Mouse (Mus musculus) embryo, embryonic 9.5 days (tissue): Measurements from ENCODE around the gene Chrna1.

ENCODE experiments used
- DNase-seq: peaks from one replicate; pipeline ENCODE4 v3.0.0-alpha.2; 2017; ENCODE audit errors: extremely low spot score

The Chrna1 gene

DNA sequence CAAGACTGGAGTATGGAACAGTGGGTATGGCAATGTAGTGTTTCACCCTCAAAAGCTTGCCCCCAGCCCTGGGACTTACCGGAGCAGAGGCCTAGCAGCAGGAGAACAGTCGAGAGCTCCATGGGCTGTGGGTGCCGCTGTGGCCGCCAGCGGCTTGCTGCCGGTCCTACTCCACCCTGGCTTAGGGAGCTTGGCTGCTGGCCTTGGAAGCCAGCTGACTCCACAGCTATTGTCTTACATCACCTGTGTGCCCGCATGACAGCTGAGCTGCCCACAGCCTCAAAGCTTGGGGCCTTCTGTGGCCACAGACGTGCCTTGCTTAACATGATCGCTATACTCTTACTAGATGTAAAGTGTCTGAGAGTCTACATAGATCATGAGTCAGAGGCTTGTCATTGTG is at the start of gene Chrna1:
TSS of gene Chrna1 (minus strand) at position 173 of the 400 bp plus-strand sequence.
- DNase-seq: no peak

DNA sequence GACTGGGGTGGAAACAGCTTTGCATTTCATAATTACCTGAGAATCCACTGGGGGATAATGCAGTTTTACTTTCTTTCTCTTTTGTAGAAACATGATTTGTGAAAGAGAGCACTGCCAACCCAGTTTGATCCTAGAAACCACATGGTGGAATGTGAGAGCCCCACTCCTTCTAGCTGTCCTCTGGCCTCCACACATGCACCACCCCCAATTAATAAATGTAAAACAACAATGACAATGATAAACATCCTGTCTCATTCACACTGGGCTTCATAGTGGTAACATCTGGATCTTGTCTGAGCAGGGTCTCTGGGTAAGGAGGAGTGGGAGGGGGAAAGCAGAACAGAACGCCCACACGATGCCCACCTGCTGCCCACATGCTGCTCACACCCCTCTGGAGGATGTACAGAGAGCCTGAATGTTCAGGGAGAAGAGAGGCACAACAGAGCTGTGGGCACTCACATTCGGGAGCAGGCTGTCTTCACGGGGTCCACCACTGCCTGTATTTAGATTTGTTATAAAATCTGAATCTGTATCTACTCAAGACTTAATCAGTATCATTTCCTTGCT is 38.4 kb upstream of the Chrna1 start:
- no peak for DNase-seq

DNA sequence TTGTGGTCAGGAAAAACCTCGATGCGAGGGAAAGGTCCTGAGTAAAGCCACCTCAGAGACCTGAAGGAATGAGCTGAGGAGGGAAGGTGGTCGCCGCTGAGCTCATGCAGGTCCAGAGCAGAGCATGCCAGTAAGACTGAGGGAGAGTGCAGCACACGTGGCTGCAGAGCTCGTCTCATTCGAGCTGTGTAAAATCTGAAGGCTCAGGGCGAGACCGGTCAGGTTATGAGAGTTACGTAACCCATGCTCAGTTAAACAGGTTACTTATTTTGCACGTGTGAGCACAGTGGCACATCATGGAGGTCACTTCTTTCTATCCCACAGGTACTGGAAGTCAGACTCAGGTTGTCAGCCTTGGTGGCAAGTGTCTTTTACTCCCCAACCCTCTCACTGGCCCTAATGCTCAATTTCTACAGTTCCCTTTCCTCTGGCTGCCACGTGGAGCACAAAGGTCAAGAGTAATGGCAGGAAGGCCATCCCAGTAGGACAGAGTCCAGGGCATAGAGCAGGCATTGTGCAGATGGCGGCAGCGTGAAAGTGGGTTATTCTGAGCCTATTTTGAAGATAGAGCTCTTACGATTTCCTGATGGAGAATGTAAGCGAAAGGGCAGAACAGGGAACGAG is 36.4 kb upstream of the Chrna1 start:
- DNase-seq: no peak

DNA sequence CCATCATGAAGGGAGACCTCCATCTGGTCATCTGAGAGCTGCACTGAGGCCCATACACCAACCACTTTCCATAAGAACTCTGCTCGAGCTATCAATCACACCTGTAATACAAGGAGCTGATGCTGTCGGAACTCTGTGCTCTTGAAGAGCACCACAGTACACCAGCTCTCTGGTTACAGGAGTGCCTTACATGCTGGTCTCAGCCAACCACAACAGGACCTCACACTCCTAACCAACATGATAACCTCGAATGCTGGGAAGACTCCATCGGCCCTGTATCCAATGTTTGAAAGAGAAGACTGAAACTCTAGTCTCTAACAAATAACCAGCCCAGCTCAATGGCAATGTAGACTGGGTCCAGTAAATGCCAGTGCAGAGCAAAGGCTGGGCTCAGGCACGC is 35.3 kb upstream of the Chrna1 start:
- DNase-seq: no peak

DNA sequence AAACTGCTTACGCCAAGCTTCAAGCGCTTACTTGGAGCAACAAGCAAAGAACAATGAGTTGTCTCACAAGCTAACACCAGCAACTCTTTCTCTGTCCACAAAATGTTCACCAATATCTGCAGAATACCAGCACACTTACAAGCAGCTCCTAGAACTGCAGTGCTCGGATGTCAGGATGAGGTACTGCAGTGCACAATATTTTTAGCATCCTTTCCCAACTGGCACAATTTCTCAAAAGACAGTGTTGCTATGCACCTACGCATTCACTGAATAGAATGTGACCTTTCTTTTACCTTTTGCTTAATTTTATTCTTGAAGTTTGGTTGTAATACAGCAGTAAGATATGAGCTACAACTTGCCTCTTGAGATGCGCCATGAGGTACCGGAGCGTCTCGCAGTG is 34.2 kb upstream of the Chrna1 start:
- DNase-seq: no peak

DNA sequence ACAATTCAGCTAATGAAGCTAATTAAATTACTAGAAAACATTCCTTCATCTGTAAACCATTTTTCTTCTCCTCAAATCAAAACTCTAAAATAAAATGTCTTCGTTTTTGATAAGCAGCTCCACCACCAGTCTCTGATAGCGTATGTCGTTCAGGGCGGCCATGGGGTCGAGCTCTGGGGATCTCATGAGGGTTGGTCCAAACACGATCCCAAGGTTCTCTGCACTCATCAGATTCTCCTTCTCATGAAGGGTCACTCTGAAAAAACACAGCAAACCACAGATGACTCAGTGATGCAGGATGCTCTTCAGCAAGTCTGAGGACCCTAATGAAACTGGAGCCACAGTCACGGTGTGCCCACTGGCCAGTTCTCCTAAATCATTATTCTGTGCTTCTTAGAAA is 32.8 kb upstream of the Chrna1 start:
- DNase-seq: no peak

DNA sequence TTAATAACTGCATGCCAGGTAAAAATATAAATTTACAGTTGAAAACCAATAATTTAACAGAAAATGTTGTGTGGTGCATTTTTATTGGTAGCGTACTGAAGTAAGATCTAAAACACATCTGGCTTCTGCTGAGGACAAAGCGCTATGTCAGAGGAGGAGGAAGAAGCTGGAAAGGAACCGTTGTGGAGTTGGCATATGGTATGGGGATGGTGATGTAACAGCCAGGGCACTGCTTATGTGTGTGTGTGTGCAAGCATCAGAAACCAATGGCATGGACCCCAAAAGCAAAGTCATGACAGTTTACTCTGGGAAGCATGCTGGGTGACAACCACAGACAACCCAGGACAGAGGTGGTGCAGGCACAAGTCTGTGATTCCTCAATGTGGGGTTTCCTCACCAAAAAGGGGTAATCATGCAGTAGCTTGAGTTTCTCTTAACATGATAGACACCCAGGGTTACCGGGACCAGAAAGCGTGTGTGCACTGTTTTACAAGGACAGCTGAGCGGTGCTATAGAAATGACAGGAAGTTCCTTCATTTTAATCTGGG is 32.3 kb upstream of the Chrna1 start:
- no peak for DNase-seq

DNA sequence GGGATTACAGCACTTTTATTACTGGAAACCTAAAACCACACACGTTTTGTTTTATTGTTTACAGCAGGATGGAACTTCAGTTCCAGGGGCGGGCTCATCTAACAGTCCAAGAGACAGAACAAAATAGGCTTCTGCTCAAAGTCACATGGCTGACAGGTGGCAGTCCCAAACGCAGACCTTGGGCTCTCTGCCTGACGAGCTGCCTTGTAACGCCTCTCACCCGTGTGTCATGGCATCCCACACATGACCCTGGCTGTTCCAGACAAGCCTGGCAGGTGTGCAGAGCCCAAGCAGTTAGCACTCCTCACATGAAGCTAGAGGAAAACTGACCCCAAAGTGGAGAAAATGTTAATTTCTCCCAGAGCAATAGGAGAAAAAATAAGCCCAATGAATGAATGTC is 31.7 kb upstream of the Chrna1 start:
- DNase-seq: no peak

DNA sequence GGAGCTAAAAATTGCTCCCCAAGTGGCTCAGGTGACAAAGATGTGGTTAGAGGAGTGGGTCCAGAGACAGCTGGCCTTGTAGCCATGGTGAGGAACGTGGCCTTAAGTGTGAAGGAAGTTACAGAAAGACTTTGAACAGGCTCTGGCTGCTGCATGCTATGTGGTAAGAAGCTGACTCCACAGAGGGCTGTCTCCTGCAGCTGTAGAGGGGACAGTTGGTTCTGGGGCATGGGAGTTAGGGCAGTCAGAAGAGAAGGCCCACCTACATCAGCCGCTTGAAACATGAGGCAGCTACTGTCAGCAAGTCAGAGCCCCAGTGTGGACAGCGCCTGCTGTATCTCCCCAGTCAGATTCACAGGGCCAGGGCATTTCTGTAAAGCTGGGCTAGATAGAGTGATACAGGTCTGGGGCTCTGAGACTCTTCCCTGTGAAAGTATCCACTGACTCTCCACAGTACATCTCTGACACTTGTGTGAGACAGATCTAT is 29.6 kb upstream of the Chrna1 start:
- no peak for DNase-seq

DNA sequence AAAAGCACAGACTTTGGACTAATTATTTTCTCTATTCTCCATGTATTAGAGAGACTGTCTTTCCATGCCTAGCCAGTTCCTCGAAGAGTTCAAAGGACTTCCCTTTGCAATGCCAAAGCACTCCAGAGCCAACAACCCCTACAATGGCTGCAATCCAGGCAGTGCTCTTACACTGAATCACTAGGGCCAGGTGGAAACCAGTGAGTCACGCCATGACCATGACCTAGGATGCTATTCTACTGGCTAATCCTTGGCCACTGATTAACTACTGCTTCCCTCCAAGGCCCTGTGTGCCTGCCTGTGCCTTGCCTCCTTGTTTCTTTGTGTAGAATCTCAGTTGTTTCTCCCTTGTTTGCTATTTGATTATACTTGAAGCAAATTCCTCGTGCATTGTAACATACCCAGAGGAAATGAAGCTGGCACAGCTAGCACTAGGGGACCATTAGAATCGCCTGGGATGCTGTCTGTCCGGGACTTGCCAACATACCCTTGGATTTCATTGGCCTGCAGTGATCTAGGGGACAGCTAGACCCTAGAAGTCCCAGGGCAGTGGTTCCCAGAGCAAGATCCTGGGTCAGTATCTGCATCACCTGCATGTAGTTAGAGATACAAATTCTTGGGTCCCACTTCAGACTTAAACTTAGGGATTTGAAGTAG is 29.1 kb upstream of the Chrna1 start:
- DNase-seq: no peak

DNA sequence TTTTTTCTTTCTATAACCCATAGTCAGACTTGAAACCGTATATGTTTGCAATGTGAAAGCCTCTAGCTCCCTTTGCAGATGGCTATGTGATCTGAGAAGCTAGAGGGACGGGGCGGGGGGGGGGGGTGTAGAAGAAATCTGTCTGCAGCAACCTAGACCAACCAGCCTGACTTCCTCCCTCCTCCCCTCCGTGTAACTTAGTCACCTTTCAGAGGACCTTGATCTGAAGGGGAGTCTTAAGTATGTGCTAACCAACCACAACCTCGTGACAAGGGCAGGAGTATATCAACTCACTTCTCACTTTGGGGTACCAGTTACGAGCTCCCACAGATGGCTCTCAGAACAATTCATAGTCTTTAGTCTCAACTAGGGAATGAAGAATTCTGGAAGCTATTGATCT is 28.3 kb upstream of the Chrna1 start:
- DNase-seq: no peak

DNA sequence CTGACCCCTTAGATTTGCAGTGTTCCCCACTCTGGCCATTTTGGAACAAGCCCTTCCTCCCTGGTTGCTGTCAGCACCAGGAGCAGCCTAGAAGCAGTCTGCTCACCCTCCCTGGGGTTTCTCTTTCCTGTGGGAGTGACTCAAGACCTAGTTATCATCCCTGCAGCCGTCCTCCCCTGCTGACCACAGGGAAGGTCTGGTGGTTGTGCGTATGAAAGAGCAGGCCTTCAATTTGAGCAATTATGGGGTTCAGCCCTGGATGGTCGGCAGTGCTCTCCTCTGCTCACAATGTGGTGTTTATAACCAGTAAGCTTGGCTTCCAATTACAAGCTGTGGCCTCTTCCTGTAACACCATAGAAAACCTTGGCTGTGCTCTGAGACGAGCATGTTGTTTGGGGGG is 27.5 kb upstream of the Chrna1 start:
- no peak for DNase-seq

DNA sequence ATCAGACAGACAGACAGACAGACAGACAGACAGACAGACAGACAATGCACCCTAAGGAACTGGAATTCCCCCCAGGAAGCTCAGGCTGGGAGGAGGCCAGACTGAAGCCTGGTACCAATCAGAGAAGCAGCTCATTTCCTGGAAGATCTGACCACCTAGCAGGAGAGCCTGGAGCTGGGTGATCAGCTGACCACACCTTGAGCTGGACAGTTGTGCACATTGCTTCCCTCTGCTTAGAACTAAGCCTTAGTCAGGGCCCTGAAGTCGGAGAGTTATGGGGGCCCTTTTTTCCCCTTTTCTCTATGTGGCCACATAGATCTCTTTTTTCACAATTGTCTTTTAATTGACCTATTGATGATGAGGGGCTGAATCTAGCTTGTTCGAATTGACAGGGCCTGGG is 27.0 kb upstream of the Chrna1 start:
- no peak for DNase-seq

DNA sequence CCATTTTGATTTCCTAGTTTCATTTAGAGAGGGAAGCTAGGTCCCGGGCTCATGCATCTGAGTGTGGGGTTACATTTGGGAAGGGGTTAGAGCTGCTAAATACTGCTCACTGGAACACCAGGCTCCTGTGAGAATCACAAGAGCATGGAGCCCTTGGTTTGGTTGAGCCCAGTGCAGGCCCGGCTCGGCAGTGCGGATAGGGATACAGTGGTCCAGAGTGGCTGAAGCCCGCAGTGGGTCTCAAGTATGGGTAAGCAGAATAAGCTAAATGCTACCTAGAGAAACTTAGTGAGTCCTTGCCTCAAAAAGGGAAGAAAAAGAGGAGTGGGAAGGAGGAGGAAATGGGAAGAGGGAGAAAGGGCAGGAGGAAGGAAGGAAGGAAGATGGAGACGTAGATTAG is 26.5 kb upstream of the Chrna1 start:
- no peak for DNase-seq

DNA sequence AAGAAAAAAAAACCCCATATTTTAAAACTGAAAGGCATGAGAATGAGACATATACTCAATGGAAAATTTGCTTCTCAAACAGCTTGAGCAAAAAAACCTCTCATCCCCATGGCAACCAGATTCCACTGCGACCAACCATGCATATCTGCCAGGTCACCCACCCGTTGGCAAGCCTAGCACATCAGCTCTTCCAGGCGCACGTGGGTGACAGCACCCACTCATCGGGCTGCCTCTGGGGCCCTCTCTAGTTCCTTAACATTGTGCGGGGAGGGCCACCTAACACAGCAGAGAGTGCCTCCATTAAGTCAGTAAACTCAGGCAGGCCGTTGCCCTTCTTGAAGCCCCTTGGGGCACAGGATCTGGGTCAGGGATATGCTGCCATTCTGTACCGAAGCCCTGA is 24.9 kb upstream of the Chrna1 start:
- no peak for DNase-seq

DNA sequence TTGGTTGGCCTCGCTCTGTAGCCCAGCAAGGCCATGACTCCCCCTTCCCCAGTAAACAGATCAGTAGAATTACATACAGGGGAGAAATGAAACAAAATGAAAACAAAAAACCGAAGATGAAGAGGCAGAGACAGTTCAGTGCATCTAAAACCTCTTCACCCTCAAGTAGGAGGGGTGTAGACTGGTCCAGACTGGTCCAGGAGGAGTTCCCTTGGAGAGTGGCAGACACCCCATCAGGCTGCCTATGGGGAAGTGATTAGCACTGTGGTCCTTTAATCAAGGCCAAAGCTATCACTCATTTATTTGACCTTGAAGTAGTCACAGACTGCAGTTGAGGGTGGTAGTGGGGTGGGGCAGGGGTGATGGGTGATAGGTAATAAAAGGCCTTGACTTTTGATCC is 24.4 kb upstream of the Chrna1 start:
- no peak for DNase-seq

DNA sequence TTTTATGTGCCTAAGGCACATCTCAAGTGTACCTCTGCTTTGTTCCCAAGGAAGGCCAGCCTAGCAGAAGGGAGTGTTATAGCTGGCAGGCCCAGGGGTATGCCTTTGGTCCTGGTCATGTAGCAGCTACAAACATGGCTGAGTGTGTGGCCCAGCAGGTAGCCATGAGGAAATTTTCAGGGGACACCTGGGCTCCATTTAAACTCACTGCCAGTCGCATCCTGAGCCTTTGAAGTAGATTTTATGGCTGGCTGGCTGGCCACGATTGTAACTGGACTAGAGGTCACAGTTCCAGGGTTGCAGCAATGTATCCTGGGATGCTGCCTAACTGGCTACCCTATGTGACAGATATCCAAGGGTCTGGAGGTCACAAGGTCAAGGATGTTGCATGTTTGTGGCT is 20.5 kb upstream of the Chrna1 start:
- DNase-seq: no peak

DNA sequence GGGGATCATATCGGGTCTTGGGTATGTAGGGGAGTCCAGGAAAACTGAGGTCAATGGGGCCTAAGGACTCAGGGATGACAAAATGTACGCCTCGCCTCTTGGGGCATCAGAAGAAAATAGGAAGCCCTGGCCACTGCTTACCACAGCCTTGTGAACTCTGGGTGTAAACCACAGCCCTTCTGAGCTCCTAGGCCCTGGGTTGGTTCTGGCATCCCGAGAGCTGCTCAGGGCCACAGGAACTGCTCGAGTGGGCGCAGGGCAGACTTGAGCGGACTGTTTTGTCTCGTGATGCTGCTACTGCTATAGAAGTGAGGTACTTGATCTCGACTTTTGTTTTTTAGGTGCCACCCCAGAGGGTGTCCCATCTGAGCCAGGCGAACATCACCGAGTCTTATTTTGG is 17.6 kb upstream of the Chrna1 start:
- no peak for DNase-seq

DNA sequence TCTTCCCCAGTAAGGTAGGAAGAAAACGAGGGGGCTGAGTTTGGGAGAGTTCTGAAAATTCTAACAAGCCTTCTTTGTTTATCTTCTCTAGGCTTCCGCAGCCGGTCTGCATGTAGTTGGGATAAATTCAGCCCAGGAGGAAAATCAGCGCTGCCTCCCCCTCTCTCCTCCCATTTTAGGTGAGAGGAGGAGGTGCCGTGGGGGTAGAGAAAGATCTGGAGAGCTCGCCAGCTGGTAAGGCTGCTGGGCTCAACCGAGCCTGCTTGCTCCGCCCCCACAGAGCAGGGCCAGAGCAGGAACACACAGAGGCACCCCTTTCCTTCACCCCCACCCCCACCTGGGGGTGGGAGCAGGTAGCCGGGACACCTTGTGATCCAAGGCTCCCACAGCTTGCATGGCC is 16.6 kb upstream of the Chrna1 start:
- no peak for DNase-seq

DNA sequence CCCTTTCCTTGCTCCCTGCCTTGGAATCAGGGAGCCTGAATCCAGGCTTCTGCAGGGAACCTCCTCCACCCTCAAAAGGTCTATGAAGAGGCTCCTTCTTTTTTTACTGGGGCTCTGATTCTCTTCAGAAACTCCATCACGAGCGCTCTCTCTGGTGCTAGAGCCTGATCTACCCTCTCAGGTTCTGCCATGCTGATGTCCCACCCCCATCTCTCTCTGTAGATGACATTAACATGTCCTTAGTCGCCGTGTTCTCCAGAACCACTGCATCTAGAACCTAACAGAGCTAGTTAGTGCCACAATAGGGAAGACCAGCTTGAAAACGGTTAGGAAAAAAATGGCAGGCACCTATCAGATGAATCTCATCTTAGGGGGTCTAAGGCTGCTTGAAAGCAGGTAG is 16.2 kb upstream of the Chrna1 start:
- no peak for DNase-seq

DNA sequence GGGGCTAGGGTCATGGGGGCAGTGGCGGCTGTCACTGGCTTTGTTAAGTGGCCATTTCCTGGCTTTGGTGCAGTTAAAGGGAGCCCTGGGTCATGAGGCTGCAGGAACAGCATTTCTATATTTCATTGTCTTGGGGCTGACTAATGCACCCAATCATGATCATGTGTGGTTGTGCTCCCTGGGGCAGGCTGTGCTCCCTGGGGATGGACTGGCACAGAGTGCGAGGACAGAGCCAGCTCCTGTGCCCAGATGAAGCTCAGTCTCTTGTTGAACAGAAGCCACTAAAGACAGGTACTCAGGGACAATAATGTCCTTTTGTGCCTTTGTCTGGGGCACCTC is 12.9 kb upstream of the Chrna1 start:
- DNase-seq: no peak

DNA sequence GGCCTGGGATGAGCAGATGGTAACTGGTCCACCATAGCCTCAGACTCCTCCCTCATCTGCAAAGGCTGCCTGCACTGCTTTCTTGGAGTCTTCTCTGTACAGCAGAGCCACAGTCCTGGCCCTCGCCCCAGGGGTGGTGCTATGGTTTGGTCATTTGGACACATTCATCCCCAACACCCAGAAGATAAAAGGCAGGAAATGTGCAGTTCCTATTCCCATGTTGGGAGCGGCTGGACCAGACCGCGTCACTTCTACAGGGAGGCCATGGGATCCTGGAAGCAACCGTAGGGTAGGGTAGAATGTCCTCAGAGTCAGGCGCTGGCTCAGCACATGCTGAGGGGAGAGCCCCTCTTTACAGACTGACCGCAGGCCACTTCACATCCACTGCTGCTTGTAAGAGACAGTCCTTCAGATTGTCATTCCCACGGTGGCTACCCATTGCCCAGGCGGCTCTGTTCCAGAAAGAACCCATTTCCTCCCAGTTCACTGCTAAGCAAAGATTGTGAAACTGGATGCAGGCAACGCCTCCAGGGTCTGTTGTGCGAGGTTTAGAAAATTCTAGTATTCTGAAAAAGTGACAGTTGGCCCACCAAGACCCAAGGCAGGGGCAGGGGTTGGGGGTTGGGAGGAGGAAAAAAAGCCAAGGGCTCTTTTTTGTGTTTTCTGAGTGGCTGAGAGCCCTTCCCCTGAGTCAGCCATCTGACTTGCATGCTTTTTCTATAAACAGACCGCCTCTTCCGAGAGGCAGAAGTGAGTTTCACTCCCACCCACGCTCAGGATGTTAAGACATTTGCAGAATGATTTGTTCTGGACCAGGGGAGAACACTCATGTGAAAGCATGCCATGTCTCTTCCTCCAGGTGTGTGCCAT is 12.3 kb upstream of the Chrna1 start:
- DNase-seq: no peak
